Mouse (Mus musculus) bone marrow, adult 2 months (tissue): ENCODE results near the gene Fam155a. TPM values are rescaled to one million over a fixed set of nuclear protein-coding genes. Genes with fewer than 3 reads are reported as not detected.
"Not testable (repeated sequence)": the region's sequence is repeated elsewhere in the genome, so short reads cannot be mapped to it uniquely, and the experiment has no call there.

Experiments
- H3K27ac ChIP-seq: fragments of 200-500 bp; 2 replicates; pipeline ENCODE4 v1.5.1; 2012; ENCODE audit warnings: low read depth, mild to moderate bottlenecking, control low read depth, inconsistent platforms, low read length; ENCODE audit not compliant: control insufficient read depth, poor library complexity, insufficient read depth
- H3K4me1 ChIP-seq: fragments of 200-500 bp; 2 replicates; pipeline ENCODE4 v1.6.1; 2011; ENCODE audit warnings: low read length; ENCODE audit not compliant: control insufficient read depth, insufficient read depth
- H3K4me3 ChIP-seq: fragments of 200-500 bp; replicated peaks from 2 replicates; pipeline ENCODE3; 2011; ENCODE audit warnings: mild to moderate bottlenecking, low read depth, low read length, control low read depth; ENCODE audit not compliant: control insufficient read depth
- CTCF ChIP-seq: fragments of 200-500 bp; IDR thresholded peaks from 2 replicates; pipeline ENCODE4 v1.5.1; 2011; ENCODE audit warnings: low read length, control low read depth; ENCODE audit not compliant: control insufficient read depth, insufficient read depth
- POLR2A ChIP-seq: fragments of 200-500 bp; IDR thresholded peaks from 2 replicates; pipeline ENCODE4 v1.6.1; 2011; ENCODE audit warnings: low read depth, mild to moderate bottlenecking, control low read depth, low read length, borderline replicate concordance; ENCODE audit not compliant: control insufficient read depth
- WGBS: fragments of 180-500 bp; shearing (Covaris S2); methylation state at CpG from one replicate; pipeline ENCODE4 v1.1.7; 2018; 5-methylcytosine and 5-hydroxymethylcytosine counted together
- polyA plus RNA-seq: library from polyadenylated mRNA; stranded (reverse); fragments of >200 nt; gene quantifications from 2 replicates; pipeline ENCODE4 v1.2.4, GENCODE M21; 2011; ENCODE audit warnings: low replicate concordance; ENCODE audit not compliant: missing spikeins, insufficient read depth, insufficient read length

Gene Fam155a
- polyA plus RNA-seq: not detected in 2 replicates

- TF ChIP-seq CTCF (no peak), POLR2A (no peak)
- 2% methylated on average over 27 of the region's 29 CpGs for WGBS
- no peaks in the 10 kb centered on the region for H3K4me1 ChIP-seq
- no peak within 1 kb of the TSS for H3K27ac ChIP-seq
- no peak within 1 kb of the TSS for H3K4me3 ChIP-seq
Measured at GRCm38 (mm10) chr8:9770999-9771605, at the start of gene Fam155a. Fam155a (minus strand) TSS chr8:9771161.

DNA sequence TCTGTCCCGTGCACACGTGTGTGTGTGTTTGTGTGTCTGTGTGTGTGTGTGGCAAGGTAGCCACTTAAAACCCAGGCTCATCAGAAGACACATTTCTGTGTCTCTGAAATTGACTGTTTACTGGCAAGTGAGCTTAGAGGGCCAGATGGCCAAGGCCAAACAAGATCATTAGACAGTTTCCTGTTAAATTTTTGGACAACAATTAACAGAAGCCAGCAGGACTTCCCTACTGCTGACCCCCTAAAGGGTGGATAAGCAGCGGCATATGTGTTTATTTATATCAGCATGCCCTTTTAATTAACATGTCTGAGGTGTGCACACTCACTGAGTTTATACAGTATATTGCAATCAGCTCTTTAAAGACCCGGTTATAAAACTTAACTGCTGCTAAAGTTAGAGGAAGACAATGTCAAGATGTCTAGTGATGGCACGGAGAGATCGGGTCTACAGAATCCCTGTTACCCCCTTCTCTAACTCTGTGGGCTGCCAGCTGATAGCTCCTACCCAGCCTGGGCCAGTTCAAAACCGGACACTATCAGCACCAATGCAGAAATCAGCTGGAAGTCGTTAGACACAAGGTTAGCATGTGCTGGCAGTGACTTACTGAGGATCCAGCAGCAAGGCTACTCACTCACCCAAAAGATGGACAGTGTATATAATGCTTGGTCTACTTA, 42.4 kb upstream of the Fam155a start:
- TF ChIP-seq CTCF (no peak), POLR2A (no peak)
- 75% methylated on average over 8 of the region's 8 CpGs for WGBS
- H3K4me3 ChIP-seq: no peak overlapping the region
- no peaks in the 10 kb centered on the region for H3K4me1 ChIP-seq
- H3K27ac ChIP-seq: no peak overlapping the region

DNA sequence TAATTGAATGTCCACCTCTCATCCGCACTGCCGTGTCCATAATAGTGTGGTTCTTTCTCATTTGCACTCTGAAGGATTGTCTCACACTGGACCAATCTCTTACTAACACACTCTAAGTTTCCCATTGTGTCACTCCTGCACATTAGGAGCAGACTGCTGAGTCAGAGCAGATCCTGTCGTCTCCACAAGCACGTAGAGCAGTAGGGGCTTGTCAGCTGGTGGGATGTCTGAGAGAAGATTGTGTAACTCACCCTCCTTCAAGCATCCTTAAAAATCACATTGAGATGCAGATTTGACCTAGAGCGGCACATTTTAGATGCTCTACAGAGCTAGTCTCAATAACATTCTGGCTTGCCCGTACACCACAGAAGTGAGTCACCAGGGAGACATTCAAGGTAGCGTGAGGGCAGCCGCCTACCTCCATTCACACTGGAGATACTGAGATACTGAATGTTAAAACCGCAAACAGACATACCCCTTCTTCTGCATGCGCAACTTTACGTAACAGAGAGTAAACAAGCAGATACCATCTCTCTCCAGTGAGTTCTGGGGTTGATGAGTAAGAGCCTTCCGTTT, 40.1 kb upstream of the Fam155a start:
- 69% methylated on average over 12 of the region's 12 CpGs for WGBS
- TF ChIP-seq POLR2A (no peak), CTCF (no peak)
- no peak overlapping the region for H3K4me3 ChIP-seq

DNA sequence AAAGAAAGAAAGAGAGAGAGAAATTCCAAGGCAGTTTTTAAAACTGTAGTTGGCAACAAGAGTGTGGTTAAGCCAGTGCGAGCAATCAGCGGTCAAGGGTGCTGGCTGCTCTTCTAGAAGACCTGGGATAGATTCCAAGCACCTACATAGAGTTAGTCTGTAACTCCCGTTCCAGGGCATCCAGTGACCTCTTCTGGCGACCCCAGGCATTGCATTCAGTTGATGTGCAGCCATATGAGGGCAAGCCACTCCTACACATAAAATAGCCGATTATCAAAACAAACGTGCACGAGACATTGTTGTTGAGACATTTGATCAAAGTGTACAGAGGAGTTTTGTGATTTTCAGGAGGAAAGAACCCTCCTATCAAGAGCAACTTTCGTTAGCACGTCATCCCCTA, 37.6 kb upstream of the Fam155a start:
- Histone ChIP-seq H3K4me3 (no peak overlapping the region), H3K4me1 (no peaks in the 10 kb centered on the region), H3K27ac (no peak overlapping the region)
- WGBS: 79% methylated on average over 9 of the region's 9 CpGs
- TF ChIP-seq CTCF: no peak
- no peak for TF ChIP-seq POLR2A

More for the DNA sequence above, 40.1 kb upstream of the Fam155a start:
- Histone ChIP-seq H3K4me1 (no peaks in the 10 kb centered on the region), H3K27ac (no peak overlapping the region)

DNA sequence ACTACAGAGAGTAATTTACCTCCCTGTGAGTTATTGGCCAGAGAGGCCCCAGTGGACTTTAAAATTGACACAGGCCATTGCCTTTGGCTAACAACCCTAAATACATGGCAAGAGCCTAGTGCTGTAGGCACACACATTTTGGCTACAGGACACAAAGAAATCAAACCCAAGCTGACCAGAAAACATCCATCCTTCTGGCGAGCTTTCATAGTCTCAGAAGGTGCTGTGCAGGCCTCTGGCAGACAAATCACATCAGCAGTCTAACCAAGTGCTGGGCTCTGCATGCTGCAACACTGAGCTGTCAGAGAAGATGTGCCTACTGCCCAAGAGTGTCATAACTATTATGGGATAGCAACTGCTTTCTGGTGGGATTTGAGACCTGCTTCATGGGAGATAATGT, 34.7 kb upstream of the Fam155a start:
- TF ChIP-seq CTCF: no peak
- TF ChIP-seq POLR2A: no peak
- H3K4me3 ChIP-seq: no peak overlapping the region
- 65% methylated on average over 1 of the region's 1 CpGs for WGBS

DNA sequence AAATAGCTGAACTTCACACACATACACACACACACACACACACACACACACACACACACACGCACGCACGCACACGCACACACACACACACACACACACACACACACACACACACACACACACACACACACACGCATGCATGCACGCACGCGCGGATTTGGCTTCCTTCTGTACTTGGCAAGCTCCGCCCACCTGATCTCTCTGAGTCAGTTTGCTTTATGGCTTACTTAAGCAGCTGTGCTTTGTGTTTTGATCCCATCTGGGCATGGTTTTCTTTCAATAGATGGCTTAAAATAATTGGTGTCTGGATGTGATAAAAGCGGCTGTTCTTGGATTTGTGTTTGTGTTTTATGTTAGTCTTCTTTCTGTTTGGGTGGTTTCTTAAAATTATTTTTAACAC, 29.4 kb upstream of the Fam155a start:
- not testable (repeated sequence) for H3K4me3 ChIP-seq, H3K4me1 ChIP-seq, H3K27ac ChIP-seq
- WGBS: 93% methylated on average over 7 of the region's 11 CpGs

More for the DNA sequence above, 34.7 kb upstream of the Fam155a start:
- no peaks in the 10 kb centered on the region for H3K4me1 ChIP-seq
- no peak overlapping the region for H3K27ac ChIP-seq

DNA sequence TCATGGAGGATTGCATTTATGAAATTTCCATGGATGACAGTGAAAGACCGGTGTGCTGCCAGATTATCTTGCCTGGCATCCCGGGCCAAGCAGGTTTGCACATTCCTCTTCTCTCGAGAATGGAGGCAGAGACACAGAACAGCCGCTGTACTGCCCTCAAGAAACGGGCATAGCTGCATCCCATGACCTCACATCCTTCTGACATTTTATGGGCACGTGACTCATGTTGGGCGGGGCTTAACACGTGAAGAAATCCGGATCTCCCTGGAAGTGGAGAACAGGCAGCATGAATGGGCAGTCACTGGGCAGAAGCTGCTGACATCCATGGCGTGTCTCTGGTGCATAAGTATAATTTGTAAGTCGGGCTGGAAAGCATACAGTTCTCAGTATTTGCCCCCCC, 29.0 kb upstream of the Fam155a start:
- 78% methylated on average over 11 of the region's 11 CpGs for WGBS
- no peak overlapping the region for H3K4me3 ChIP-seq
- no peak overlapping the region for H3K27ac ChIP-seq
- no peaks in the 10 kb centered on the region for H3K4me1 ChIP-seq
- TF ChIP-seq CTCF: no peak
- TF ChIP-seq POLR2A: no peak

- WGBS: 72% methylated on average over 8 of the region's 8 CpGs
- Histone ChIP-seq H3K4me3 (no peak overlapping the region), H3K27ac (no peak overlapping the region), H3K4me1 (no peaks in the 10 kb centered on the region)
- TF ChIP-seq CTCF (no peak), POLR2A (no peak)
Measured at GRCm38 (mm10) chr8:9797514-9797913, 26.6 kb upstream of the Fam155a start.

GRCm38 (mm10) chr8:9795724-9796123, 24.8 kb upstream of the Fam155a start:
- Histone ChIP-seq H3K4me3 (no peak overlapping the region), H3K4me1 (no peaks in the 10 kb centered on the region), H3K27ac (no peak overlapping the region)
- WGBS: 83% methylated on average over 6 of the region's 6 CpGs
- TF ChIP-seq CTCF: no peak
- TF ChIP-seq POLR2A: no peak
